Mouse (Mus musculus): ENCODE measurements around the gene Rtkn2. TPM values are rescaled to one million over a fixed set of nuclear protein-coding genes. Genes with fewer than 3 reads are reported as not detected.

Rtkn2 gene
- polyA plus RNA-seq, 1 experiment = 3.5 TPM

DNA sequence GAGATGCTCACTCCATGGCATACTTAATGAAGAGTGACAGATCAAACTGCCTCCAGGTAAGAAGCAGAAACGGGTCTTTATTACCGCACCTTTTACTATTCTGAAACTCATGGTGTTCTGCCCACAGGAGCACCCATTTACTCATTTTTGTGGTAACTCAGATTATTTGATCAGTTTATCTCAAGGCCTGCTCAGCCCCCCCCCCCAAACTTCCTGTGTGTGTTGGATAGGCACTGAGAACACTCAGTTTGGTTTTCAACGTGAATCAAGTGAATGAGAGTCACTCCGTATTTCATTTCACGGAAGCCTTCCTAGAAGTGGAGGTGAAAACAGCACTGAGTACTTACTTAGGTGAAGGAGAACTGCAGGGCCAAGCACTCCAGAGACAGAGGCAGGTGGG is 74.8 kb downstream of the Rtkn2 start:
- H3K4me2 ChIP-seq (ENCODE audit: low read depth) = no peak overlapping the region
- no peaks in the 10 kb centered on the region for H3K79me2 ChIP-seq (ENCODE audit: control insufficient read depth, insufficient read depth)
- TF ChIP-seq POLR2AphosphoS2 (IDR thresholded peaks at IDR 0.05; ENCODE audit: insufficient read length, low read depth) = no peak
- no peak for TF ChIP-seq E2F4 (IDR thresholded peaks at IDR 0.05; ENCODE audit: insufficient read depth)
- no peak for TF ChIP-seq MYOG (IDR thresholded peaks at IDR 0.05; ENCODE audit: control insufficient read depth in 1 of 3, insufficient read depth in 1 of 3, insufficient read length in 2 of 3, low read depth in 2 of 3)
- no peak for TF ChIP-seq CEBPB (IDR thresholded peaks at IDR 0.05; ENCODE audit: insufficient read depth, poor library complexity, severe bottlenecking)
- TF ChIP-seq USF1 (IDR thresholded peaks at IDR 0.05; ENCODE audit: low read depth) = no peak
- no peak for TF ChIP-seq TCF3 (IDR thresholded peaks at IDR 0.05; ENCODE audit: insufficient read length, low read depth)
- TF ChIP-seq MYOD1 (IDR thresholded peaks at IDR 0.05; ENCODE audit: control insufficient read depth in 1 of 3, insufficient read length in 2 of 3, low read depth in 2 of 3) = no peak
- no peak for TF ChIP-seq TCF12 (IDR thresholded peaks at IDR 0.05; ENCODE audit: insufficient read depth, poor library complexity, severe bottlenecking)
- TF ChIP-seq MAX (IDR thresholded peaks at IDR 0.05; ENCODE audit: low read depth) = no peak
- TF ChIP-seq REST (IDR thresholded peaks at IDR 0.05; ENCODE audit: insufficient read depth, insufficient read length) = no peak
- no peak for TF ChIP-seq POLR2A (IDR thresholded peaks at IDR 0.05; ENCODE audit: insufficient read length, low read depth)
- no peak for TF ChIP-seq SRF (IDR thresholded peaks at IDR 0.05; ENCODE audit: control insufficient read depth, insufficient read length, low read depth)
- H3K4me3 ChIP-seq = no peak overlapping the region
- no peaks in the 10 kb centered on the region for H3K36me3 ChIP-seq (ENCODE audit: control insufficient read depth, insufficient read depth)
- H3K27me3 ChIP-seq (ENCODE audit: control insufficient read depth, insufficient read depth, insufficient read length) = no peaks in the 10 kb centered on the region
- H3ac ChIP-seq (ENCODE audit: control insufficient read depth, insufficient read length) = no peak overlapping the region

DNA sequence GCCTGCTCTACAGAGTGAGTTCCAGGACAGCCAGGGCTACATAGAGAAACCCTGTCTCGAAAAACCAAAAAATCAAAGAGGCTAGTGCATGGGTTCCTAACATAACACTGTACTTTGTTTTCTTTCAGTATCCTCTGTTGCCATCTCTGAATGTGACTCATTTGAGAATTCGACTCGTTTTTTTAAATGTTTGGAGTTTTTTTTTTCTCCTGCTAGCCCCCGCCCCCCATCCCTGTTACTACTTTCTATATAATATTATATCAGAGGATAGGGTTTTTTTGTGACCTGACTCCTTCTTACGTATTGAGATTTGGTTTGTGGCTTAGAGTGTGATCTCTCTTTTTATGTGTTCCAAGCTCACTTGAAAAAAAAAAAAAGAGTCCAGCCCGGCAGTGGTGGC is 75.3 kb downstream of the Rtkn2 start:
- Histone ChIP-seq H3ac (ENCODE audit: control insufficient read depth, insufficient read length) (no peak overlapping the region), H3K4me3 (no peak overlapping the region), H3K4me2 (ENCODE audit: low read depth) (no peak overlapping the region), H3K27me3 (ENCODE audit: control insufficient read depth, insufficient read depth, insufficient read length) (no peaks in the 10 kb centered on the region), H3K79me2 (ENCODE audit: control insufficient read depth, insufficient read depth) (no peaks in the 10 kb centered on the region), H3K36me3 (ENCODE audit: control insufficient read depth, insufficient read depth) (no peaks in the 10 kb centered on the region)
- TF ChIP-seq SRF (IDR thresholded peaks at IDR 0.05; ENCODE audit: control insufficient read depth, insufficient read length, low read depth) = no peak
- TF ChIP-seq TCF12 (IDR thresholded peaks at IDR 0.05; ENCODE audit: insufficient read depth, poor library complexity, severe bottlenecking) = no peak
- no peak for TF ChIP-seq TCF3 (IDR thresholded peaks at IDR 0.05; ENCODE audit: insufficient read length, low read depth)
- no peak for TF ChIP-seq REST (IDR thresholded peaks at IDR 0.05; ENCODE audit: insufficient read depth, insufficient read length)
- no peak for TF ChIP-seq USF1 (IDR thresholded peaks at IDR 0.05; ENCODE audit: low read depth)
- TF ChIP-seq MYOD1 (IDR thresholded peaks at IDR 0.05; ENCODE audit: control insufficient read depth in 1 of 3, insufficient read length in 2 of 3, low read depth in 2 of 3) = no peak
- TF ChIP-seq MYOG (IDR thresholded peaks at IDR 0.05; ENCODE audit: control insufficient read depth in 1 of 3, insufficient read depth in 1 of 3, insufficient read length in 2 of 3, low read depth in 2 of 3) = no peak

DNA sequence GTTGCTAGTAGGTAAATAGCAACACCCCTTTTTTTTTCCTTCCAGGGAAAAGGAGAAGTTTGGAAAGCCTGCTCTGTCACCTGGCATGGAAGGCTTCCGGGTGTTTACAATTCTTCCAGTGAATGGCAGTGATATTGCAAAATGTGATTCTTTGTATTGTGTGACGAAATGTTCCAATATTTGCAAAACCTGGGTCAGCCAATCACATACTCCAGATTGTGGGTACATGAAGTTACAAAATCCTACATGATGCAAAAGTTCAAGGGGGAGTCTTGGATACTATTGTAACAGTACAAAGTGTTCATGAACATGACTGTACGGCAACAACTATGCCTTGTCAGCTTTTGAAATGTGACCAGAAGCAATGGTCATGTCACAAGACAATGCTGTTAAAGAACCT is 78.5 kb downstream of the Rtkn2 start:
- TF ChIP-seq TCF3 (IDR thresholded peaks at IDR 0.05; ENCODE audit: insufficient read length, low read depth) (no peak), MYOG (IDR thresholded peaks at IDR 0.05; ENCODE audit: control insufficient read depth in 1 of 3, insufficient read depth in 1 of 3, insufficient read length in 2 of 3, low read depth in 2 of 3) (no peak), USF1 (IDR thresholded peaks at IDR 0.05; ENCODE audit: low read depth) (no peak), MYOD1 (IDR thresholded peaks at IDR 0.05; ENCODE audit: control insufficient read depth in 1 of 3, insufficient read length in 2 of 3, low read depth in 2 of 3) (no peak), REST (IDR thresholded peaks at IDR 0.05; ENCODE audit: insufficient read depth, insufficient read length) (no peak), POLR2A (IDR thresholded peaks at IDR 0.05; ENCODE audit: insufficient read length, low read depth) (no peak), MAX (IDR thresholded peaks at IDR 0.05; ENCODE audit: low read depth) (no peak), TCF12 (IDR thresholded peaks at IDR 0.05; ENCODE audit: insufficient read depth, poor library complexity, severe bottlenecking) (no peak), CEBPB (IDR thresholded peaks at IDR 0.05; ENCODE audit: insufficient read depth, poor library complexity, severe bottlenecking) (no peak), E2F4 (IDR thresholded peaks at IDR 0.05; ENCODE audit: insufficient read depth) (no peak), SRF (IDR thresholded peaks at IDR 0.05; ENCODE audit: control insufficient read depth, insufficient read length, low read depth) (no peak), POLR2AphosphoS2 (IDR thresholded peaks at IDR 0.05; ENCODE audit: insufficient read length, low read depth) (no peak)
- no peaks in the 10 kb centered on the region for H3K36me3 ChIP-seq (ENCODE audit: control insufficient read depth, insufficient read depth)
- no peak overlapping the region for H3ac ChIP-seq (ENCODE audit: control insufficient read depth, insufficient read length)
- no peak overlapping the region for H3K4me2 ChIP-seq (ENCODE audit: low read depth)
- no peaks in the 10 kb centered on the region for H3K79me2 ChIP-seq (ENCODE audit: control insufficient read depth, insufficient read depth)
- no peaks in the 10 kb centered on the region for H3K27me3 ChIP-seq (ENCODE audit: control insufficient read depth, insufficient read depth, insufficient read length)
- H3K4me3 ChIP-seq = no peak overlapping the region

DNA sequence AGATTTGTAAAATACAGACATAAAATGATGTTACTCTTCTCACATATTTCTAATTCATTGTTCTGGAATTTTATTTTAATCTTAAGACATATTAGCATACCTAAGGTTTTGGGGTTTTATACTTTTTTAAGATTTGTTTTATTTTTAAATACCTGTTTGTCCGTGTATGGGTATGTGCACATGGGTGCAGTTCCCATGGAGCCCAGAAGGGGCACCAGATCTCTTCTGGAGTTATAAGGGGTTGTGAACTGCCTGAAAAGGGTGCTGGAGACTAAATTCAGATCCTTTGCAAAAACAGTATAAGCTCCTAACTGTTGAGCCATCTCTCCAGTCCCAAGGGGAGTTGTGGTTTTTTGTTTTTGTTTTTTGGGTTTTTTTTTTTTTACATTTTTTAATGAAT is 79.0 kb downstream of the Rtkn2 start:
- Histone ChIP-seq H3K27me3 (ENCODE audit: control insufficient read depth, insufficient read depth, insufficient read length) (no peaks in the 10 kb centered on the region), H3ac (ENCODE audit: control insufficient read depth, insufficient read length) (no peak overlapping the region), H3K36me3 (ENCODE audit: control insufficient read depth, insufficient read depth) (no peaks in the 10 kb centered on the region), H3K4me3 (no peak overlapping the region), H3K4me2 (ENCODE audit: low read depth) (no peak overlapping the region), H3K79me2 (ENCODE audit: control insufficient read depth, insufficient read depth) (no peaks in the 10 kb centered on the region)
- TF ChIP-seq POLR2A (IDR thresholded peaks at IDR 0.05; ENCODE audit: insufficient read length, low read depth) (no peak), MYOG (IDR thresholded peaks at IDR 0.05; ENCODE audit: control insufficient read depth in 1 of 3, insufficient read depth in 1 of 3, insufficient read length in 2 of 3, low read depth in 2 of 3) (no peak), MAX (IDR thresholded peaks at IDR 0.05; ENCODE audit: low read depth) (no peak), MYOD1 (IDR thresholded peaks at IDR 0.05; ENCODE audit: control insufficient read depth in 1 of 3, insufficient read length in 2 of 3, low read depth in 2 of 3) (no peak), CEBPB (IDR thresholded peaks at IDR 0.05; ENCODE audit: insufficient read depth, poor library complexity, severe bottlenecking) (no peak), SRF (IDR thresholded peaks at IDR 0.05; ENCODE audit: control insufficient read depth, insufficient read length, low read depth) (no peak), TCF12 (IDR thresholded peaks at IDR 0.05; ENCODE audit: insufficient read depth, poor library complexity, severe bottlenecking) (no peak)
